Mouse (Mus musculus) MEL (cell line): ENCODE results near the gene Micu1.

Experiments
- BHLHE40 ChIP-seq: IDR thresholded peaks from 2 replicates; pipeline ENCODE4 v1.6.1; 2012; ENCODE audit warnings: low read depth, mild to moderate bottlenecking, inconsistent platforms, low read length, improper control_type of control experiment, borderline replicate concordance
- CTCF ChIP-seq, 3 experiments: IDR thresholded peaks in 2 of 3; conservative IDR thresholded peaks in 1 of 3; 2 replicates each; pipeline ENCODE4 v1.5.1; 2011 to 2012; ENCODE audit warnings: low read length in 3 of 3, low read depth in 2 of 3, mild to moderate bottlenecking in 2 of 3, improper control_type of control experiment in 1 of 3, inconsistent platforms in 1 of 3, mixed read lengths in 1 of 3, moderate library complexity in 1 of 3; ENCODE audit not compliant: control insufficient read depth in 1 of 3, insufficient read depth in 1 of 3, poor library complexity in 1 of 3, severe bottlenecking in 1 of 3
- EP300 ChIP-seq, 2 experiments: IDR thresholded peaks; 2 replicates each; pipeline ENCODE4 v1.6.1; 2011; ENCODE audit warnings: improper control_type of control experiment in 2 of 2, low read length in 2 of 2, low read depth in 1 of 2, mild to moderate bottlenecking in 1 of 2
- GATA1 ChIP-seq: IDR thresholded peaks from 2 replicates; pipeline ENCODE4 v1.6.1; 2011; ENCODE audit warnings: low read depth, low read length, improper control_type of control experiment
- KAT2A ChIP-seq: conservative IDR thresholded peaks from 2 replicates; pipeline ENCODE4 v1.6.1; 2012; ENCODE audit warnings: low read depth, low read length, improper control_type of control experiment, inconsistent platforms
- MAZ ChIP-seq: IDR thresholded peaks from 2 replicates; pipeline ENCODE4 v1.6.1; 2012; ENCODE audit warnings: low read depth, mild to moderate bottlenecking, inconsistent platforms, low read length, improper control_type of control experiment
- MYB ChIP-seq: IDR thresholded peaks from 2 replicates; pipeline ENCODE4 v1.6.1; 2011; ENCODE audit warnings: mild to moderate bottlenecking, low read depth, low read length, improper control_type of control experiment
- NELFE ChIP-seq: IDR thresholded peaks from 2 replicates; pipeline ENCODE4 v1.6.1; 2011; ENCODE audit warnings: low read depth, low read length, improper control_type of control experiment
- POLR2A ChIP-seq, 2 experiments: IDR thresholded peaks; 2 replicates each; pipeline ENCODE4 v1.6.1; 2011 to 2012; ENCODE audit warnings: low read length in 2 of 2, mild to moderate bottlenecking in 2 of 2, control low read depth in 1 of 2, improper control_type of control experiment in 1 of 2, low read depth in 1 of 2, moderate library complexity in 1 of 2; ENCODE audit not compliant: control insufficient read depth in 1 of 2, insufficient read depth in 1 of 2, poor library complexity in 1 of 2
- SIN3A ChIP-seq: IDR thresholded peaks from 2 replicates; pipeline ENCODE4 v1.6.1; 2012; ENCODE audit warnings: low read length, improper control_type of control experiment, inconsistent platforms
- SMC3 ChIP-seq: IDR thresholded peaks from 2 replicates; pipeline ENCODE4 v1.6.1; 2011; ENCODE audit warnings: low read depth, low read length, improper control_type of control experiment
- USF1 ChIP-seq: IDR thresholded peaks from 2 replicates; pipeline ENCODE4 v1.6.1; 2014; ENCODE audit warnings: low read depth, mild to moderate bottlenecking, inconsistent platforms, low read length, improper control_type of control experiment, moderate library complexity

- TF ChIP-seq MAZ: no peak
- no peak for TF ChIP-seq SMC3
- no peak for TF ChIP-seq BHLHE40
- no peak for TF ChIP-seq EP300 (IDR thresholded peaks at IDR 0.05; ENCODE audit: low read depth in 1 of 2, low read length in 2 of 2)
- TF ChIP-seq NELFE: no peak
- TF ChIP-seq SIN3A: no peak
- no peak for TF ChIP-seq POLR2A (IDR thresholded peaks at IDR 0.05; ENCODE audit: control insufficient read depth in 1 of 2, insufficient read depth in 1 of 2, low read depth in 1 of 2, low read length in 2 of 2, poor library complexity in 1 of 2)
- no peak for TF ChIP-seq KAT2A
- no peak for TF ChIP-seq CTCF (IDR thresholded peaks at IDR 0.05 in 2 of 3, conservative IDR thresholded peaks at IDR 0.05 in 1 of 3; ENCODE audit: control insufficient read depth in 1 of 3, insufficient read depth in 1 of 3, low read depth in 2 of 3, low read length in 3 of 3, poor library complexity in 1 of 3, severe bottlenecking in 1 of 3)
- TF ChIP-seq MYB: no peak
- no peak for TF ChIP-seq GATA1
- TF ChIP-seq USF1: no peak
Measured at GRCm38 (mm10) chr10:59843125-59843524, 140.8 kb downstream of the Micu1 start.
